22 mouse cellular contexts compared by ENCODE assay signal in genomic region chr9:45537649-45538048, GRCm38 (mm10).
DNase-seq lines count a peak whose midpoint lies in the region; ATAC-seq lines count a peak whose summit lies in the region.
"Had no signal": no experiment of that assay in that cellular context is flagged by ENCODE, and none has a peak within 500 bp of the region (broad histone marks: within the 10 kb centered on the region; RNA-seq: fewer than 3 reads in every experiment).

No protein-coding gene starts in this region.

- no peaks in the 10 kb centered on the region for H3K36me3 ChIP-seq in hindbrain, embryonic 15.5 days
- H3K36me3 ChIP-seq in hindbrain, embryonic 11.5 days (ENCODE audit: control insufficient read depth, insufficient read depth, low read length) = no peaks in the 10 kb centered on the region
- H3K36me3 ChIP-seq: embryonic facial prominence, embryonic 15.5 days; forebrain, embryonic 10.5 days; heart, embryonic 15.5 days had no signal

- no peaks in the 10 kb centered on the region for H3K27me3 ChIP-seq in hindbrain, embryonic 15.5 days
- no peaks in the 10 kb centered on the region for H3K27me3 ChIP-seq in hindbrain, embryonic 11.5 days (ENCODE audit: control insufficient read depth, insufficient read depth, low read length)
- H3K27me3 ChIP-seq: embryonic facial prominence, embryonic 15.5 days had no signal

- intact Hi-C loops in left cerebral cortex, postnatal 25 days (cut with DNase I) = loop anchor here (1.0 kb wide), 1 partner anchor 105 kb away; no protein-coding TSS in a partner anchor

- no peak overlapping the region for H3K4me2 ChIP-seq in hindbrain, embryonic 15.5 days
- no peak overlapping the region for H3K4me2 ChIP-seq in hindbrain, embryonic 11.5 days (replicated peaks; ENCODE audit: low read depth, low read length)
- H3K4me2 ChIP-seq: embryonic facial prominence, embryonic 15.5 days; heart, embryonic 11.5 days; heart, embryonic 15.5 days had no signal

- peak overlapping the region; percentile 1; the same call in 1 of the 2 replicates for H3K27ac ChIP-seq in hindbrain, embryonic 15.5 days (replicated peaks)
- H3K27ac ChIP-seq in hindbrain, embryonic 11.5 days (ENCODE audit: low read depth, low read length) = no peak overlapping the region
- H3K27ac ChIP-seq: embryonic facial prominence, embryonic 15.5 days; forebrain, embryonic 10.5 days; heart, adult 2 months; heart, embryonic 15.5 days had no signal

- no peak overlapping the region for H3K9ac ChIP-seq in hindbrain, embryonic 15.5 days
- H3K9ac ChIP-seq in hindbrain, embryonic 11.5 days (ENCODE audit: low read depth, low read length) = no peak overlapping the region
- H3K9ac ChIP-seq: embryonic facial prominence, embryonic 15.5 days; heart, embryonic 15.5 days had no signal

- no peaks in the 10 kb centered on the region for H3K9me3 ChIP-seq in hindbrain, embryonic 15.5 days
- H3K9me3 ChIP-seq in hindbrain, embryonic 11.5 days (ENCODE audit: control insufficient read depth, low read length) = no peaks in the 10 kb centered on the region
- H3K9me3 ChIP-seq: embryonic facial prominence, embryonic 15.5 days; forebrain, embryonic 10.5 days; heart, embryonic 15.5 days had no signal

- H3K4me1 ChIP-seq in hindbrain, embryonic 15.5 days (replicated peaks) = peaks cover 43% of the 10 kb centered on the region
- H3K4me1 ChIP-seq in hindbrain, embryonic 11.5 days (replicated peaks; ENCODE audit: control insufficient read depth, insufficient read depth, low read length) = no peaks in the 10 kb centered on the region
- H3K4me1 ChIP-seq: embryonic facial prominence, embryonic 15.5 days; heart, embryonic 15.5 days had no signal

- peak; percentile 50 to 60 for DNase-seq in frontal cortex, adult 2 months (ENCODE audit: extremely low spot score in 1 of 2, low spot score in 1 of 2)
- no peak for DNase-seq in frontal cortex, postnatal 25 days (ENCODE audit: low spot score in 2 of 2)
- DNase-seq in hindbrain, embryonic 11.5 days (ENCODE audit: low spot score) = no peak
- DNase-seq in left cerebral cortex, postnatal 25 days (ENCODE audit: low spot score in 2 of 2) = peak; percentile 43 to 75
- DNase-seq in left cerebral cortex, adult 11 months (ENCODE audit: low spot score) = no peak
- DNase-seq in telencephalon, adult 2 months (ENCODE audit: low read depth, low spot score) = peak; percentile 65
- no peak for DNase-seq in embryo, embryonic 11 days
- DNase-seq: adrenal gland, postnatal 10 days; cerebellum, adult 11-12 months; cerebellum, adult 9-10 months; cerebellum, postnatal 25 days; gastrocnemius, postnatal 10 days; heart, adult 2 months; heart, postnatal 14 days had no signal

- H3K4me3 ChIP-seq in hindbrain, embryonic 15.5 days = no peak overlapping the region
- no peak overlapping the region for H3K4me3 ChIP-seq in hindbrain, embryonic 11.5 days (ENCODE audit: low read depth, low read length)
- H3K4me3 ChIP-seq: embryonic facial prominence, embryonic 15.5 days; erythroblast, embryonic 14.5 days; forebrain, embryonic 10.5 days; heart, adult 2 months; heart, embryonic 15.5 days had no signal

- ATAC-seq in hindbrain, embryonic 15.5 days (ENCODE audit: low FRiP score, low read depth) = no peak
- ATAC-seq in hindbrain, embryonic 11.5 days (ENCODE audit: low FRiP score) = no peak
- ATAC-seq: forebrain, embryonic 14.5 days; intestine, embryonic 16.5 days had no signal

- WGBS in hindbrain, embryonic 15.5 days = 76% methylated on average over 7 of the region's 7 CpGs
- 81% methylated on average over 7 of the region's 7 CpGs for WGBS in hindbrain, embryonic 11.5 days

Comparison
In these comparisons a context has a peak if more than half of its experiments do, and no peak if none do; other contexts are left out.
1. DNase-seq: peak in frontal cortex, adult 2 months (2 of 2), left cerebral cortex, postnatal 25 days (2 of 2) and telencephalon, adult 2 months (single experiment); none in frontal cortex, postnatal 25 days (0 of 2), hindbrain, embryonic 11.5 days (single experiment), left cerebral cortex, adult 11 months (single experiment) and embryo, embryonic 11 days (single experiment).